Mouse (Mus musculus): ENCODE results near the gene Krtap1-4. TPM values are rescaled to one million over a fixed set of nuclear protein-coding genes. Genes with fewer than 3 reads are reported as not detected.
A peak's percentile ranks its signal among the peaks of the same experiment; 100 is the strongest.
"Not testable (repeated sequence)": the region's sequence is repeated elsewhere in the genome, so short reads cannot be mapped to it uniquely, and the experiment has no call there.

Krtap1-4 gene
- not detected in 2 replicates for total RNA-seq (2017)

DNA sequence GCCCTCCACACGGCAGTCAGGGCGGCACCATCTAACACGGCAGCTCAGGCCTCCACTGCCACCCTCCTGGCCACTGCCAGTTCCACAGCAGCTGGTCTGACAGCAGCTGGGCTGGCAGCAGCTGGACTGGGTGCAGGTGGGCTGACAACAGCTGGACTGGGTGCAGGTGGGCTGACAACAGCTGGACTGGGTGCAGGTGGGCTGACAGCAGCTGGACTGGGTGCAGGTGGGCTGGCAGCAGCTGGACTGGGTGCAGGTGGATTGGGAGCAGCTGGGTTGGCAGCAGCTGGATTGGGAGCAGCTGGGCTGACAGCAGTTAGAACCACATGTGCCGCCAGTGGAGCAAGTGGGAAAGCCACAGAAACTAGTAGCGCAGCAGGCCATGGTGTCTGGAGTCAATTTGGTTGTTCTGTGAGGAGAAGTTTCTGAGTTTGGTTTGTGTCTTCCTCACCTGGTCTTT is at the start of gene Krtap1-4:
TSS of gene Krtap1-4 (minus strand) at position 410 of the 460 bp plus-strand sequence.
- no peak for ATAC-seq (replicated peaks in 1 of 2; ENCODE audit: insufficient read depth in 1 of 2, low FRiP score in 2 of 2, low TSS enrichment in 1 of 2, low read depth in 1 of 2, poor library complexity in 2 of 2, severe bottlenecking in 2 of 2)

DNA sequence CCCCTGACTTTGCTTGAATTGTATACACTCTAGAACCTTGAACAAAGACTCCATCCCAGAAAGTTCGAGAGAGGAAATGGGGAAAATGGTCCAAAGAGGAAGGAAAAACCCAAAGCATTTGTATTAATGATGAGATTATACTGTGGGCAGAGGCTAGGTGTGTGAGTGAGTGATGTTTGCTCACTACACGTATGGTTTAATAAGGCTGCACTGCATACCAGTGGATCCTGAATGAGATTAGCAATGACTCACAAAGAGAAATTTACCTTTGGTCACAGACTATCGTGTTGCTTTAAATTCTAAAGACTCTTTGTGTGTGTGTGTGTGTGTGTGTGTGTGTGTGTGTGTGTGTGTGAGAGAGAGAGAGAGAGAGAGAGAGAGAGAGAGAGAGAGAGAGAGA is 47.4 kb upstream of the Krtap1-4 start:
- ATAC-seq (replicated peaks in 1 of 2; ENCODE audit: insufficient read depth in 1 of 2, low FRiP score in 2 of 2, low TSS enrichment in 1 of 2, low read depth in 1 of 2, poor library complexity in 2 of 2, severe bottlenecking in 2 of 2), result no peak

DNA sequence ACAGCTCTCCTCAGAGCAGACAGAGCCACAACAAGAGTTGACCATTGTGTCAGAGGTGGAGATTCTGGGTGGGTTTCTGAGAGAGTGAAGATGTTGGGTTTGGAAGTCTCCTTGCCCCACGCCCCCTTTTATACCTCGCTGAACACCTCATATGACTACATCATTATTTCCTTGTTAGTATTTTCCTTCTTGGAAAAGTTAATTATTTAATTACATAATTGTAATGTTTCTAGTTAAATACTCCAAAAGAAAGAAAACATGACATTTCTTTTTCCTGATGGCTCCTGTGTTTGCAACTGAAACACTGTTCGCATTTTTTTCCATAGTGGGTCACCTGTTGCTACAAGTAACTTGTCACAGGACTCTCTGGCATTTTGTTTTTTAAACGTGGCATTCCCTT is 44.7 kb upstream of the Krtap1-4 start, which contains the start of gene Krtap4-1:
TSS of gene Krtap4-1 (minus strand) at position 101 of the 400 bp plus-strand sequence.
- no peak for ATAC-seq (replicated peaks in 1 of 2; ENCODE audit: insufficient read depth in 1 of 2, low FRiP score in 2 of 2, low TSS enrichment in 1 of 2, low read depth in 1 of 2, poor library complexity in 2 of 2, severe bottlenecking in 2 of 2)

DNA sequence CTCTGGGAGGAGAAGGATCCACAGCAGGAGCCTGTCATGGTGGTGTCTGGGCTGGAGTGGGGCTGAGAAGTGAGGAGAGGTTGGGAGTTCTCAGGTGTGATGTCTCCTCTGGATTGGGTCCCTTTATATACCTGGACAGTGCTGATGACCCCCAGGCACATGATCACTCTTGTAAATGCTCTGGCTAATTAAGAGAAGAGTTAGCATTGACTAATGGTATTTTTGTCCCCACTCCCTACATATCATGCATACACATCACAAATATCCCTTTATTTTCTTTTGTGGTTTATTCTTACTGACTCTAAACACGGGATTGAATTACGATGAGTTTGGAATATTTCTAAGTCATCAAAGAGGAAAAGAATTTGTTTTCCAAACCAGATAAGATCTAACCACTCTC is 36.9 kb upstream of the Krtap1-4 start, which contains the start of gene Gm11562:
TSS of gene Gm11562 (minus strand) at position 101 of the 400 bp plus-strand sequence.
- no peak for ATAC-seq (replicated peaks in 1 of 2; ENCODE audit: insufficient read depth in 1 of 2, low FRiP score in 2 of 2, low TSS enrichment in 1 of 2, low read depth in 1 of 2, poor library complexity in 2 of 2, severe bottlenecking in 2 of 2)

DNA sequence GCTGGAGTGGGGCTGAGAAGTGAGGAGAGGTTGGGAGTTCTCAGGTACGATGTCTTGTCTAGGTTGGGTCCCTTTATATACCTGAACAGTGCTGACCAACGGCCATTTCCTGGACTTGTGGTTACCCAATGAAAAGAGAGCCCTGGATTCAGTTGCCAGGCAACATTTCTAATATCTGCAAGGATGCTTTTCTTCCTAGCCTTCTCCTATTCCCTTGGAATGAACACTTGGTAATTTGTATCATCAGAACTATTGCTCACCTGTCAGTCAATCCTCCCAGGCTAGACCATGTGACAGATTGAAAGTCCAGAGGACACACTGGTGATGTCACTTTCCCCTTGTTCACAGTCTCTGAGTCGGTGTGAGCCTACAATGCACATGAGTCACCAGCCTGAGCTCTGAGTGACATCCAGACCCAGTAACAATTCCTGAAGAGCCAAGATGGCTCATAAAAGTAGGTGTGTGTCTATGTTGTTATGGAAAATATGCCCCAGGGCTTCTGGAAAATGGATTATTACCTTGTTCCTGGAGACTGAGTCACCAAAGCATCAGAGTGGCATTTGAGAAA is 31.4 kb upstream of the Krtap1-4 start, which contains the start of gene Krtap2-4:
TSS of gene Krtap2-4 (minus strand) at position 51 of the 568 bp plus-strand sequence.
- no peak for ATAC-seq (replicated peaks in 1 of 2; ENCODE audit: insufficient read depth in 1 of 2, low FRiP score in 2 of 2, low TSS enrichment in 1 of 2, low read depth in 1 of 2, poor library complexity in 2 of 2, severe bottlenecking in 2 of 2)

DNA sequence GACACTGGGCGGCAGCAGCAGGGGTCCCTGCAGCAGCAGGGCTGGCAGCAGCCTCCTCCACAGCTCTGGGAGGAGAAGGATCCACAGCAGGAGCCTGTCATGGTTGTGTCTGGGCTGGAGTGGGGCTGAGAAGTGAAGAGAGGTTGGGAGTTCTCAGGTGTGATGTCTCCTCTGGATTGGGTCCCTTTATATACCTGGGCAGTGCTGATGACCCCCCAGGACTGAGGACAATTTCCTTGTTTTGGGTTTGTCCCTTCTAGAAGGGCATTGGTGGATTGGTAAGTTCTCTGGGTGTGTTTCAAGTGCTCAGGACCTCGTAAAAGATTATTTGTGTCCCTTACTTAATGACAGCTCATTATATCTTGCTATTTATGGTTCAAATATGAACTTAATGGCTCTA is 26.6 kb upstream of the Krtap1-4 start, which contains the start of gene Gm11937:
TSS of gene Gm11937 (minus strand) at position 101 of the 400 bp plus-strand sequence.
- ATAC-seq (replicated peaks in 1 of 2; ENCODE audit: insufficient read depth in 1 of 2, low FRiP score in 2 of 2, low TSS enrichment in 1 of 2, low read depth in 1 of 2, poor library complexity in 2 of 2, severe bottlenecking in 2 of 2), result not testable (repeated sequence)

DNA sequence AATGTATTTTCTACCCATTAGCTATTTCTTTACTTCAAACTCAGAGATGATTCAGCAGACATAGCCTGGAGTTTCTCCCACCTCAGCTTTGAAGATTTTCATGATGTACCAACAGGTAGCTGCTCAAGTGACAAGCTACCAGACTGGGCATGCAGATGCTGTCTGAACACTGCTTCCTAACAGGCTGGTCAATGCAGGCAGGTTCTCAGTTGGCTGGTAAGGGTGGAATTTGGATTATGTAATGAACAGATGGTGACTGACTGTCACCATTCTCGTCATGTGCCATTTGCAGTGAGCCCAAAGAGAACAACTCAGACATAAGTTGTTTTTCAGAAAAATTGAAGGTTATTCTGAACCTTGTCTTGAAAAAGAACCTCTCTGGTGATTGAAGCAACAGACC is 25.7 kb upstream of the Krtap1-4 start:
- ATAC-seq (replicated peaks in 1 of 2; ENCODE audit: insufficient read depth in 1 of 2, low FRiP score in 2 of 2, low TSS enrichment in 1 of 2, low read depth in 1 of 2, poor library complexity in 2 of 2, severe bottlenecking in 2 of 2), result no peak

DNA sequence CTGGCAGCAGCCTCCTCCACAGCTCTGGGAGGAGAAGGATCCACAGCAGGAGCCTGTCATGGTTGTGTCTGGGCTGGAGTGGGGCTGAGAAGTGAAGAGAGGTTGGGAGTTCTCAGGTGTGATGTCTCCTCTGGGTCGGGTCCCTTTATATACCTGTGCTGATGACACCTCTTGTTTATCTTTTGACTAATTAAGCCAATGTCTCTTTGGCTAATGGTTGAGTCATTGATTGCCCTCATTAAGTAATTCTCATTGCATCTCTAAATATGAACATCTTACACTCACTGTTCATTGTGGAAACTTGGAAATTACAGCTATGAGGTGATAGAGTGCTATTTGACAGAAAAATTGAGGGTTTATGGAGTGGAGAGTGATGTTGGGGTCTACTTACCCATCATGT is 19.8 kb upstream of the Krtap1-4 start, which contains the start of gene Gm11938:
TSS of gene Gm11938 (minus strand) at position 101 of the 400 bp plus-strand sequence.
- not testable (repeated sequence) for ATAC-seq (replicated peaks in 1 of 2; ENCODE audit: insufficient read depth in 1 of 2, low FRiP score in 2 of 2, low TSS enrichment in 1 of 2, low read depth in 1 of 2, poor library complexity in 2 of 2, severe bottlenecking in 2 of 2)

DNA sequence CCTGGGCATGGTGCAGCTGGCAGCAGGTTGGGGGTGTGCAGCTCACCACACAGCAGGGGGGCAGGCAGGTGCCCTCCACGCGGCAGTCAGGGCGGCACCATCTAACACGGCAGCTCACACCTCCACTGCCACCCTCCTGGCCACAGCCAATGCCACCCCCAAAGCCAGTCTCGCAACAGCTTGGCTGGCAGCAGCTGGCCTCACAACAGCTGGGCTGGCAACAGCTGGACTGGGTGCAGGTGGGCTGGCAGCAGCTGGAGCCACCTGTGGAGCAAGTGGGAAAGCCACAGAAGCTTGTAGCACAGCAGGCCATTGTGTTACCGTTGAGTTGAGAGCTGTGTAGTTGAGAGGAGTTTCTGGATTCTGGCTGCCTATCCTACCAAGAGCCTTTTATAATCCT is 14.3 kb upstream of the Krtap1-4 start, which contains the start of gene Krtap9-3:
TSS of gene Krtap9-3 (minus strand) at position 364 of the 400 bp plus-strand sequence.
- not testable (repeated sequence) for ATAC-seq (replicated peaks in 1 of 2; ENCODE audit: insufficient read depth in 1 of 2, low FRiP score in 2 of 2, low TSS enrichment in 1 of 2, low read depth in 1 of 2, poor library complexity in 2 of 2, severe bottlenecking in 2 of 2)

DNA sequence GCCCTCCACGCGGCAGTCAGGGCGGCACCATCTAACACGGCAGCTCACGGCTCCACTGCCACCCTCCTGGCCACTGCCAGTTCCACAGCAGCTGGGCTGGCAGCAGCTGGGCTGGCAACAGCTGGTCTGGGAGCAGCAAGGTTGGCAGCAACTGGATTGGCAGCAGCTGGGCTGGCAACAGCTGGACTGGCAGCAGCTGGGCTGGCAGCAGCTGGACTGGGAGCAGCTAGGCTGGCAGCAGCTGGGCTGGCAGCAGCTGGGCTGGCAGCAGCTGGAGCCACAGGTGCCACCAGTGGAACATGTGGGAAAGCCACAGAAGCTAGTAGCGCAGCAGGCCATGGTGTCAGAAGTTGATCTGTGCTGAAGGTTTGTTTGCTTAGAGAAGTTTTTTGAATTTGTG is 7.5 kb upstream of the Krtap1-4 start, which contains the start of gene Krtap1-3:
TSS of gene Krtap1-3 (minus strand) at position 359 of the 400 bp plus-strand sequence.
- ATAC-seq (replicated peaks in 1 of 2; ENCODE audit: insufficient read depth in 1 of 2, low FRiP score in 2 of 2, low TSS enrichment in 1 of 2, low read depth in 1 of 2, poor library complexity in 2 of 2, severe bottlenecking in 2 of 2), result no peak

DNA sequence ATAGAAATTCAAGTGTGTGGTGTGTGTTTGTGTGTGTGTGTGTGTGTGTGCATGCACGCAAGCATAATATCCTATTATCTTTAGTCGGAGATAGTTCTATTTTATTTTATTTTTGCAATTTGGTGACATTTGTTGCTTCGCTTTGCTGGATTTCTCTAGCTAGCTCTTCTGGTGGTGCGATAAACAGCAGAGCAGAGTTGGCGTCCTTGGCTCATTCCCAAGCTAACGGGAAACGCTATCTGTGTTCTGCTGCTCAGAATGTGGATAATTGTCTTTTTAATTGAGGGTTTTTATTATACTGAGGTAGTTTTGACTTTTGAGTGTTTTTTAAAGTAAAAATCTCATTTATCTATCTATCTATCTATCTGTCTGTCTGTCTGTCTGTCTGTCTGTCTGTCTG is 1.6 kb upstream of the Krtap1-4 start:
- ATAC-seq (replicated peaks in 1 of 2; ENCODE audit: insufficient read depth in 1 of 2, low FRiP score in 2 of 2, low TSS enrichment in 1 of 2, low read depth in 1 of 2, poor library complexity in 2 of 2, severe bottlenecking in 2 of 2), result no peak

DNA sequence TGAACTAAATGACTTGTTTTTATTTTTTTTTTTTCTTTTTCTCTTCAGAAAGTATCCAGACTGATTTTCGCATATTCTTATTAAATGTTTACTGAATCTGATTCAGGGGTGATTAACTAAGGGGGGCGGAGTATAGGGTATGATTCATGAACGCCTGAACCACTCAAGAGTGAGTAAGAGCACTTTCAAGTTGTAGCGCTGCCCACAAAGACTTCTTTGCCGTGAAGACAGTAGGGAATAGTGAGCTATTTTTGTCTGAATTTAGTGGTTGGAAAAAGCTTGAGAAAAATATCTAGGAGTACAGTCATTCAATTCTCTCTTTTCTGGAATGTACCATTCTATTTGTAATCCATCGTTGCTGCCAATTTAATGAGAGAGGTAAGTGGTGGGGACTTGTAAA is 1.9 kb downstream of the Krtap1-4 start:
- ATAC-seq (replicated peaks in 1 of 2; ENCODE audit: insufficient read depth in 1 of 2, low FRiP score in 2 of 2, low TSS enrichment in 1 of 2, low read depth in 1 of 2, poor library complexity in 2 of 2, severe bottlenecking in 2 of 2), result no peak

DNA sequence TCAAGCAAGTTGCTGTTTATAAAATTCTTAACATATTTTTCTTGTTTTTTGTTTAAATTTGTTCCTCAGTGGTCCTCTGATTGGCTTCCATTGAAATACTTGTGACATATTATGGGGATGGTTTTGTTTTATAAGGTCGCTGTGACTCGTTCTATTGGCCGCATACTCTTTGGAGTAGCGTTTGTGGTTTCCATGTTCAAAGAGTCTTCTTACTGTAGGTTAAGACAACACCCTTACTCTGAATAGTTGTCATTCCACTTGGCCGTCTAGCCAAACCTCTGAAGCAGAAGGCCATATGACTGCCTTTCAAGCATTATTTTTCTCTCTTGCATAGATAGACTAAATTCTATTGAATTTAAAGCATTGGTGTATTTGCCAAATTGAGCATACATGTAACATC is 2.4 kb downstream of the Krtap1-4 start:
- no peak for ATAC-seq (replicated peaks in 1 of 2; ENCODE audit: insufficient read depth in 1 of 2, low FRiP score in 2 of 2, low TSS enrichment in 1 of 2, low read depth in 1 of 2, poor library complexity in 2 of 2, severe bottlenecking in 2 of 2)

DNA sequence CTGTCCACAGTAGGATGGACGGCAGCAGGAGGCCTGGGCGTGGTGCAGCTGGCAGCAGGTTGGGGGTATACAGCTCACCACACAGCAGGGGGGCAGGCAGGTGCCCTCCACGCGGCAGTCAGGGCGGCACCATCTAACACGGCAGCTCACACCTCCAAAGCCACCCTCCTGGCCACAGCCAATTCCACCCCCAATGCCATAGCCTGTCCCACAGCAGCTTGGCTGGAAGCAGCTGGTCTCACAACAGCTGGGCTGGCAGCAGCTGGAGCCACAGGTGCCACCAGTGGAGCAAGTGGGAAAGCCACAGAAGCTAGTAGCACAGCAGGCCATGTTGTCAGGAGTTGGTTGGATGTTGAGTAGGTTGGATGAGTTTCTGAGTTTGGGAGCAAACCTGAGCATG is 2.8 kb downstream of the Krtap1-4 start, which contains the start of gene Krtap1-5:
TSS of gene Krtap1-5 (minus strand) at position 381 of the 400 bp plus-strand sequence.
- ATAC-seq (replicated peaks in 1 of 2; ENCODE audit: insufficient read depth in 1 of 2, low FRiP score in 2 of 2, low TSS enrichment in 1 of 2, low read depth in 1 of 2, poor library complexity in 2 of 2, severe bottlenecking in 2 of 2), result no peak

DNA sequence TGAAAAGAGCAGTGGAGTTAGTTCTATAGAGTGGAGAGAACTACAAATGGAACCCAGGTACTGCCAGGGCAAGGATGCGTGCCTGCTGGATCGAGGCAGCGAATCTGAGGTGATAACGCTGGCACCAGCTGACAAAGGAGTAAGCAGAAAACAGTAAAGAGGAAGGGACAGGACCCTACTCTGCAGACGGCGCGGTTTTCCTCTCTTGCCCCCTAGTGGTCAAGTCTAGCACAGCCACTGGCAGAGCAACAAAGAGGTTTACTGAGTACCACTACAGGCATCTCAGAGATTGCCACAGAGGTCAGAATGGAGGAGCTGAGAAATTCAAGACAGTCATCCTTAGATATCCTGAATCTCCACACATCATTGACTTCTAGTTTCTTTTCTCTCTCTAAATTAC is 9.3 kb downstream of the Krtap1-4 start:
- peak; percentile 83 to 88 for ATAC-seq (replicated peaks in 1 of 2; ENCODE audit: insufficient read depth in 1 of 2, low FRiP score in 2 of 2, low TSS enrichment in 1 of 2, low read depth in 1 of 2, poor library complexity in 2 of 2, severe bottlenecking in 2 of 2)

DNA sequence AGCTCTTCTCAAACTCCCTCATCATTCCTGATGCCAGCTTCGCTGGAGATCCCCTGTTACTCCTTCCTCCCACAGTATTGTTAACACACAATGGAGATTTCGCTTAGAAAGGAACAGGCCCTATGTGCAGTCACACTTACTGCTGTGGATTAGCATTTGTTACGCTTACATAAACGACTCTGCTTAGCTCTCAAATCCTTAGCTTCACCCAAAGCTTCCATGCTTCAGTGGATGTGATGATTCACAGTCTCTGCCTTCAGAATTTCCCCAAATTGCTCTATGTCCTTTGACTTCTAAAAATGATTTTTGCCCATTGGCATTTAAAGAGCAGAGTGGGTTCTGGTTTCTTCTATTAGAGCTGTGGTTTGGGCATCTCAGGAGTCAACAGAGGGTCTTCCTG is 10.3 kb downstream of the Krtap1-4 start:
- no peak for ATAC-seq (replicated peaks in 1 of 2; ENCODE audit: insufficient read depth in 1 of 2, low FRiP score in 2 of 2, low TSS enrichment in 1 of 2, low read depth in 1 of 2, poor library complexity in 2 of 2, severe bottlenecking in 2 of 2)

DNA sequence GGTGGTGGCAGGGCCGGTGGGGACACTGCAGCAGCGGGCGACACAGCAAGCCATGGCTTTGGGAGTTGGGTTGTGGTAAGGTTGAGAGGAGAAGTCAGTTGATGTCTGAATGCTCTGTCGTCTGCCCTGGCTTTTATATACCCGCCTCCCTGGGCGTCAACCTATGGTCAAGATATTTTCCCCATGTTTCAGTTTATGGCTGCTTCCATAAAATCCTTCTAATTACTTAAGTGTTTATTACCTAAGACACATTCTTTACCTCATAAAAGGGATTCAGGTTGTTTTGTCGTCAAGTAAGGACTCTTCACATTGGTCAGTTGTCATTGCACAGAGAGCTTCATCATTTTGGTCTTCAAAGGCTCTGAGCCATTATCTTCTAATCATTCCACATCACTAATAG is 16.9 kb downstream of the Krtap1-4 start, which contains the start of gene Krtap3-1:
TSS of gene Krtap3-1 (minus strand) at position 101 of the 400 bp plus-strand sequence.
- ATAC-seq (replicated peaks in 1 of 2; ENCODE audit: insufficient read depth in 1 of 2, low FRiP score in 2 of 2, low TSS enrichment in 1 of 2, low read depth in 1 of 2, poor library complexity in 2 of 2, severe bottlenecking in 2 of 2), result no peak

DNA sequence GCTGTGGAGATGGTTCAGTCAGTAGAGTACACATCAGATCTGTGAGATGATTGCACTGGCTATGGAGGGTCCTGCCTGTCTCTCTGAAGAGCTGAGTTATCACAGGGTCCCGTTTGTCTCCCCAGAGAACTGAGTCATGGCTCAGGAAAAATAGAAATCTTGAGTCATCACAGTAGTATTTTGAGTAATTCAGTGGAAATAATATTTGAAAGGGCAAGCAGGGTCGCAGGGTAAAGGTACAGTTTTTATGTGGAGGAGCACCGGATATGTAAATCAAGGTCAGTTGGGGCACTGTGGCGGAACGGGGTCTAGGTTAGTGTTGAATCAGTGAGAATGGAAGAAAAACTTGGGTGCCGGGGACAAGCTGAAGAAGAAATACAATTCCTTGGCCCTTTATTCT is 20.9 kb downstream of the Krtap1-4 start:
- no peak for ATAC-seq (replicated peaks in 1 of 2; ENCODE audit: insufficient read depth in 1 of 2, low FRiP score in 2 of 2, low TSS enrichment in 1 of 2, low read depth in 1 of 2, poor library complexity in 2 of 2, severe bottlenecking in 2 of 2)

DNA sequence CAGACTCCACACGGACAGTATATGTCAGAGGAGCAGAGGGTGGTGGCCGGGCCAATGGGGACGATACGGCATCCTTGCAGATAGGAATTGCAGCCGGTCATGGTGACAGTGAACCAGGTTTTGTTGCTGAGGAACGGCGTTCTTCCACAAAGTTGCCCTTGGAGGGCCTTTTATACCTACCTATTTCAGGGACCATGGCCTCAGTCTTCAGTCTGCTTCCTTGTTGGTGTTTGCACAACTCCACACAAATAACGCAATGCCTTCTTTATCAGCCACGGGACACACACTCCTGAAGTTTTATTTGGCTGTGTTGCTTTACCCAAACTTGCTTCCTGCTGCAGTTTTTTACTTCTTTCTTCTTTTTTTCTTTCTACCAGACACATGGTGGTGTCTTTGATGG is 24.1 kb downstream of the Krtap1-4 start, which contains the start of gene Gm11939:
TSS of gene Gm11939 (minus strand) at position 101 of the 400 bp plus-strand sequence.
- ATAC-seq (replicated peaks in 1 of 2; ENCODE audit: insufficient read depth in 1 of 2, low FRiP score in 2 of 2, low TSS enrichment in 1 of 2, low read depth in 1 of 2, poor library complexity in 2 of 2, severe bottlenecking in 2 of 2), result no peak

All from hematopoietic stem cell, adult 5-6 weeks (primary cell).